Mouse (Mus musculus): ENCODE results near the gene Hepacam2.

GRCm38 (mm10) chr6:3427047-3427446, 71.1 kb downstream of the Hepacam2 start:
- no peak for TF ChIP-seq CTCF (IDR thresholded peaks at IDR 0.05; ENCODE audit: borderline replicate concordance, insufficient read depth, low read depth, low read length)
- no peak for TF ChIP-seq POLR2A (IDR thresholded peaks at IDR 0.05; ENCODE audit: borderline replicate concordance, insufficient read depth, low read length)

All from cerebellum, adult 2 months (tissue).